Mouse (Mus musculus): ENCODE measurements around the gene Ttn. TPM values are rescaled to one million over a fixed set of nuclear protein-coding genes. Genes with fewer than 3 reads are reported as not detected.

Ttn gene
- polyA plus RNA-seq, 1 experiment from 2014 or later = 694 TPM

DNA sequence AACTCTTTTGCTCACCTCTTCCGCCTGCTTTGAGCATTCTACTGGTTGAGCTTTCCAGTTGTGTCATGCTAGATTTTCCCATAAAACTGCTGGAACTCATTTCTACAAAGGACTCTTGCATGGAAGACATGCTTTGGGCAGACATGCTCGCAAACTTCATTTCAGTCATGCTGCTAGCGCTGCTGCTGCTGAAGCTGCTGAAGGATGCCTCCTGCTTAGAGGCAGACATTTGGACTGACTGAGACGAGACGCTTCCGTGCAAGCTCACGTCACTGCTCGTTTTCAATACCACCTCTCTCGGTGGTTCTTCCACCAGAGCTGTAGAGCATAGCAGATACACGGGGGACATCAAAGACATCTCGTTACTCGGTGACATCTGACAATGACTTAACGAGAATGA lies 276.7 kb downstream of the Ttn start:
- Histone ChIP-seq H3K27me3 (no peaks in the 10 kb centered on the region), H3K9me3 (replicated peaks) (no peaks in the 10 kb centered on the region), H3K4me1 (replicated peaks) (no peaks in the 10 kb centered on the region), H3K4me3 (no peak overlapping the region), H3K27ac (no peak overlapping the region), H3K36me3 (peaks cover 79% of the 10 kb centered on the region), H3K4me2 (no peak overlapping the region), H3K9ac (no peak overlapping the region)
- WGBS = 87% methylated on average over 13 of the region's 13 CpGs
- no peak for ATAC-seq (replicated peaks; ENCODE audit: insufficient number of reproducible peaks, insufficient read depth, low FRiP score, low read depth)

DNA sequence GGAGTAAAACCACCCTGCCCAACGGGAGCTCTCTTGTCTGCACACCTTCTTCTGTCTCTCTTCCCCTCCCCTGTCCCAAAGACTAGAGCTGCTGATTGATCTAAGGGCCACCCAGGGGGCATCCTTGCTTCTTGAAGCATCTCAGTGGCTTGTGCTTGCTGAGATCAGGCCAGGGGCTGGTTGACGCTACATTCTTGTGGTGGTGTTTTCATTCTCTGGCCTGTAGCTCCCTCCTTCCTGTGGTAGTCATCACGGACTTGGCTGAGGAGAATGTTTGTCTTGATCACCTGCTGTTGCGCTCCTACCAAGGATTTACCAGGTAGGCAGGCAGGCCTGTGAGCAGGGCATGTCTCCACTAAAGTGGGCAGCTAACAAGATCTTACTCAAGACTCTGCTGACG lies 279.6 kb downstream of the Ttn start:
- no peaks in the 10 kb centered on the region for H3K9me3 ChIP-seq (replicated peaks)
- H3K36me3 ChIP-seq = peaks cover 50% of the 10 kb centered on the region
- 75% methylated on average over 5 of the region's 5 CpGs for WGBS
- no peaks in the 10 kb centered on the region for H3K4me1 ChIP-seq (replicated peaks)
- H3K27me3 ChIP-seq = no peaks in the 10 kb centered on the region
- no peak overlapping the region for H3K4me2 ChIP-seq
- no peak for ATAC-seq (replicated peaks; ENCODE audit: insufficient number of reproducible peaks, insufficient read depth, low FRiP score, low read depth)
- no peak overlapping the region for H3K27ac ChIP-seq
- no peak overlapping the region for H3K9ac ChIP-seq
- no peak overlapping the region for H3K4me3 ChIP-seq

DNA sequence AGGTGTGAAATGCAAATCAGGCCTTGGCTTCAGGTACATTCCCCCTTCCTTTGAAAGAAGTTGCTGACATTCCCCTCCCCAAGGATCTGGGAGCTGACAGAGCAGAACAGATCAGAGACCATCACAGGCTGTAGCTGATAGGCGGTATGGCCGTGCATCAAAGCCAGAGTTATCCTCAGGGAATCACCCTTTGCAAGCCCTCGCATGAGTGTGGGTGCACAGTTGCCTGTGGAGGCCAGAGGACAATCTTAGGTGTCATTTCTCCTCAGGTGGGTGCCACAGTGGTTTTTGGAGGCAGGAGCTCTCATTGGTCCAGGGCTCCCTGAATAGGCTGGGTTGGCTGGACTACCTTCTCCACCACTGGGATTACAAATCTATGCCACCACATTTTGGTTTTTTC lies 280.2 kb downstream of the Ttn start:
- no peak overlapping the region for H3K27ac ChIP-seq
- 80% methylated on average over 3 of the region's 3 CpGs for WGBS
- H3K36me3 ChIP-seq = peaks cover 48% of the 10 kb centered on the region
- no peaks in the 10 kb centered on the region for H3K4me1 ChIP-seq (replicated peaks)
- ATAC-seq (replicated peaks; ENCODE audit: insufficient number of reproducible peaks, insufficient read depth, low FRiP score, low read depth) = no peak; the same call in 1 of the 2 replicates
- no peak overlapping the region for H3K4me3 ChIP-seq
- no peak overlapping the region for H3K4me2 ChIP-seq
- no peaks in the 10 kb centered on the region for H3K9me3 ChIP-seq (replicated peaks)
- no peaks in the 10 kb centered on the region for H3K27me3 ChIP-seq
- no peak overlapping the region for H3K9ac ChIP-seq

DNA sequence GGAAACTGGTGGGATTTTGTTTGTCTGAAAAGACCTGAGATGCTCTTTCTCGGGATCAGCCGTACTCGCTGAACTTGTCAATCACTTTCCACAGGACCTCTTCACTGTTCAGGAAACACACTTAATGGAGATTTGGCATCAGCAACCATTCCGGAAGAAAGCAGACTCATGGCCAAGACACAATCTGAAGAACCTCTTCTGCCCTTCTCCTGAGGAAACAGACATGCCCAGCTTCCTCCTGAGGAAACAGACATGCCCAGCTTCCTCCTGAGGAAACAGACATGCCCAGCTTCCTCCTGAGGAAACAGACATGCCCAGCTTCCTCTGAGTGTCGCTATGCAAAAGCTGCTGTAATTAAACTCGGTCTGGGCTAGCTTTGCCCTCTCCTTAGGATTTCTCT lies 287.1 kb downstream of the Ttn start:
- peaks cover 31% of the 10 kb centered on the region for H3K36me3 ChIP-seq
- no peak for ATAC-seq (replicated peaks; ENCODE audit: insufficient number of reproducible peaks, insufficient read depth, low FRiP score, low read depth)
- no peak overlapping the region for H3K27ac ChIP-seq
- 72% methylated on average over 6 of the region's 6 CpGs for WGBS
- H3K4me3 ChIP-seq = no peak overlapping the region
- H3K4me2 ChIP-seq = no peak overlapping the region
- no peak overlapping the region for H3K9ac ChIP-seq
- no peaks in the 10 kb centered on the region for H3K4me1 ChIP-seq (replicated peaks)
- H3K9me3 ChIP-seq (replicated peaks) = no peaks in the 10 kb centered on the region
- no peaks in the 10 kb centered on the region for H3K27me3 ChIP-seq

DNA sequence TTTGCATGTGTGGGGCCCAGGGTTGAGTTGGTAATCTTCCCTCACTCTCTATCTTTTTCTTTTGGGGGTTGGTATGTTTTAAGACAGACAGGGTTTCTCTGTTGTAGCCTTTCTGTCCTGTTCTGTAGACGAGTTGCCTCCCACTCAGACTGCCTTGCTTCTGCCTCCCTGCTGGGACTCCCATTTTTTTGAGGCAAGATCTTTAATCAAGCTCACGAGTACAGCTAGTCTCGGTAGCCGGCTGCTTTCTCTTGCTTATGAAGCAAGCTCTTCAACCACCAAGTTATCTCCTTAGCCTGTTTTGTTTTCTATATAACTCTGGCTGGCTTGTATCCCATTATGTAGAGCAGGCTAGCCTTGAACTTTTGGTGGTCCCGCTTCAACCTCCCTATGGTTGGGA lies 288.6 kb downstream of the Ttn start:
- Histone ChIP-seq H3K4me1 (replicated peaks) (peaks cover 2% of the 10 kb centered on the region), H3K27me3 (no peaks in the 10 kb centered on the region), H3K4me2 (no peak overlapping the region), H3K4me3 (no peak overlapping the region), H3K36me3 (peaks cover 31% of the 10 kb centered on the region), H3K9ac (no peak overlapping the region), H3K27ac (no peak overlapping the region), H3K9me3 (replicated peaks) (no peaks in the 10 kb centered on the region)
- ATAC-seq (replicated peaks; ENCODE audit: insufficient number of reproducible peaks, insufficient read depth, low FRiP score, low read depth) = no peak
- 76% methylated on average over 5 of the region's 5 CpGs for WGBS

DNA sequence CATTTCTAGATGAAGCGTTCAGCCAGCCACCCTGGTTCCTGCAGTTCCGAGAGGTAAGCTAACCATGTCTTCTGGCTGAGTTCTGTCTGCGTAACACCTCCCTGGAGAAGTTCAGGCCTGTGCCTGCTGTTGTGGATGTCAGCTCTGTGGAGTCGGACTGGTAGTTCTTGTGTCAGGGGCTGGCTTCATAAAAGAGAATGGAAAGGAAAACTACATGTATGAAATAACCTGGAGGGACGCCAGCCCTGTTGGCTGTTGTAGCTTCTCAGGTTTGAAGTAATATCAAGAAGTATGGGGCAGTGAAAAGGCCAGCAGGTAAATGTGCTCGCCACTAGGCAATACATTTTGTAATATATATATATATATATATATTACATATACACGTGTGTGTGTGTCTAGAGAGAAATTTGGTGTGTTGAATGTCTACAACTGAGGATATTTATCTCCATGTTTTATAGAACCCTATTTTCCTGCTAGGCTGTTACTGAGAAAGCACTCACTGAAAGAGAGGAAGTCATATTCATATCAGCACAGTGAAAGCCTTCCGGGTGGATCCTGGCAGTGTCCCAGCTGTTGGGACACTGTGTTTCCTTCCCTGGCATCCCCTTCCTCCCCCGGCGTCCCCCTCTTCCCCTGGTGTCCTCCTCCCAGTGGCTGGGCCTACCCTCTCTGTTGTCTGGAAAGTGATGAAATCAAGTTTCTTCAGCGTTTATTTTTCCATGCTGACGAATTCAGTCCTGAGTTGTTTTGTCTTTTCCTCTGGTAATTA lies 291.7 kb downstream of the Ttn start:
- H3K4me1 ChIP-seq (replicated peaks) = peaks cover 10% of the 10 kb centered on the region
- H3K9ac ChIP-seq = no peak overlapping the region
- no peaks in the 10 kb centered on the region for H3K27me3 ChIP-seq
- no peak overlapping the region for H3K4me3 ChIP-seq
- peaks cover 48% of the 10 kb centered on the region for H3K36me3 ChIP-seq
- no peak overlapping the region for H3K4me2 ChIP-seq
- peak; percentile 60; the same call in 1 of the 2 replicates for ATAC-seq (replicated peaks; ENCODE audit: insufficient number of reproducible peaks, insufficient read depth, low FRiP score, low read depth)
- H3K9me3 ChIP-seq (replicated peaks) = no peaks in the 10 kb centered on the region
- peak overlapping the region; percentile 11; the same call in 1 of the 2 replicates for H3K27ac ChIP-seq
- WGBS = 67% methylated on average over 12 of the region's 12 CpGs

DNA sequence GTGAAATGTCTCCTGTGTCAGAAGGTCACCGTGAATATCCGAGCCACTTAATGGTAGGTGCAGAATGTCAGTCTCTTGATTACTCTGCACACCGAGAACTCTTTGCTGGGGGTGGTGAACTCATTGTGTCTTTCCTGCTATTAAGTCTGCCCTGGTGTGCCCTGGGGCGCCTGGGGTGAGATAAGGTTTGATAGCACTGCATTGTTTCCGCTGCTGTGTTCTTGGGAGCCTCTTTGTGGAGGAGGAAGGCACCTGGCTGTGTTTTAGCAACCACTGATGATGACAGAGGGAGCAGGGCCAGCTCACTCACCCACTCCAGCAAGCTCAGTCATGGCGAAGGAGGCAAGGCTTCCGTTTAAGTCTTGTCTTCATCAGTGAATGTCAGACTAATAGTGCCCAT lies 294.2 kb downstream of the Ttn start:
- H3K4me1 ChIP-seq (replicated peaks) = peaks cover 10% of the 10 kb centered on the region
- no peak for ATAC-seq (replicated peaks; ENCODE audit: insufficient number of reproducible peaks, insufficient read depth, low FRiP score, low read depth)
- H3K36me3 ChIP-seq = peaks cover 67% of the 10 kb centered on the region
- no peaks in the 10 kb centered on the region for H3K9me3 ChIP-seq (replicated peaks)
- no peak overlapping the region for H3K4me2 ChIP-seq
- no peaks in the 10 kb centered on the region for H3K27me3 ChIP-seq
- peak overlapping the region; percentile 2; the same call in 1 of the 2 replicates for H3K27ac ChIP-seq
- no peak overlapping the region for H3K9ac ChIP-seq
- no peak overlapping the region for H3K4me3 ChIP-seq
- 32% methylated on average over 7 of the region's 7 CpGs for WGBS

DNA sequence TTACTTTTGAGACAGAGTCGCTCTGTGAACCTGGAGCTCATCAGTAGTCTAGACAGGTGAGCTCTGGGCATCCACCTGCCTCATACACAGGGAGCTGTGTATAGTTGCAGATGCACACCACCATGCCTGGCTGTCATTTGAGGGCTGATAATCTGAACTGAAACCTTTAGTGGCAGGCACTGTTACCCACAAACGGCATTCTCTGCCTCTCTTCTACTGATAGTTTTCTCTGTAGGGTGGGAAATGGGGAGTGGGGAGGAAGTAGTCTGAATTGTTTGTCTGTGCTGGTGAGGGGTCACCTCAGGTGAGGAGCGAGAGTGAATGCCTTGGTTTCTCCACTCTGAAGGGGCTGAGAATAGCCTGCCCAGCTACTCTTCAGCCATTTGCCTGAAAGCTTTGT lies 294.7 kb downstream of the Ttn start:
- WGBS = 67% methylated on average over 3 of the region's 3 CpGs
- H3K4me2 ChIP-seq = no peak overlapping the region
- H3K4me3 ChIP-seq = no peak overlapping the region
- ATAC-seq (replicated peaks; ENCODE audit: insufficient number of reproducible peaks, insufficient read depth, low FRiP score, low read depth) = no peak
- H3K9ac ChIP-seq = no peak overlapping the region
- H3K36me3 ChIP-seq = peaks cover 69% of the 10 kb centered on the region
- H3K27me3 ChIP-seq = no peaks in the 10 kb centered on the region
- no peaks in the 10 kb centered on the region for H3K9me3 ChIP-seq (replicated peaks)
- no peak overlapping the region for H3K27ac ChIP-seq
- peaks cover 10% of the 10 kb centered on the region for H3K4me1 ChIP-seq (replicated peaks)

DNA sequence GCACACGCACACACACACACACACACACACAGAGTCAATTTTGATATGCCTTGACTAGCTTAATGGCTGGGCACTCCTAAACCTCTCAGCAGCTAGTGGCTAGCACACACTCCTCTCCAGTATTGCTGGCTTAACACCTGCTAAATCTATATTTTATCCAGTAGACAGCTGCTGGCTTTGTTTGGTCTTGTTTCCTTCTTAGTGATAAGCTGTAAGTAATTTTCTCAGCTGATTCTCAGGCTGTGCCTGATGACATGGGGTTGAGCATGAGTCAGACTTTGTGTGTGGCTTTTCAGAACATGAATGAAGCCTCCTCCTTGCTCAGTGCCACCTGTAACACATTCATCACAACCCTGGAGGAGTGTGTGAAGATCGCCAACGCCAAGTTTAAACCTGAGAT lies 295.4 kb downstream of the Ttn start:
- Histone ChIP-seq H3K9me3 (replicated peaks) (no peaks in the 10 kb centered on the region), H3K27me3 (no peaks in the 10 kb centered on the region), H3K4me3 (no peak overlapping the region), H3K4me1 (replicated peaks) (peaks cover 10% of the 10 kb centered on the region), H3K4me2 (no peak overlapping the region), H3K9ac (no peak overlapping the region), H3K27ac (no peak overlapping the region), H3K36me3 (peaks cover 72% of the 10 kb centered on the region)
- 88% methylated on average over 3 of the region's 3 CpGs for WGBS
- ATAC-seq (replicated peaks; ENCODE audit: insufficient number of reproducible peaks, insufficient read depth, low FRiP score, low read depth) = no peak

DNA sequence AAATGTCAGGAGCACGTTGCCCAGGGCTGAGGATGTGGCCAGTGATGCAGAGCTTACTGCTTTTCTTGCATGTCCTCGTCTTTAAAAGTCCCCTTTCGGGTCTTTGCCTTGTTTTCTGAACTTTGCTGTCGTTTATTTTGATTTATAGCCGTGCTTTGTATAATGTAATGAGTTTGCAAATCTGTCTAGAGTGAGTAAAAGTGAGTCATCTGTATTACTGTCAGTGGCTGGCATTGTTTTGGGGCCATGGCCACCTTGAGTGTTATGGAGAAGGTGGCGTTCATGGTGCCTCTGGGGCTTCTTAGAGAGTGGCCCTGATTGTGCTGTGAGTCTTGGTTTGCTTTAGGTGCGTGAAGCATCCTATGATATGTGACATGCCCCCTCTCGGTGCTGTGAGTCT lies 300.0 kb downstream of the Ttn start:
- no peak overlapping the region for H3K4me3 ChIP-seq
- H3K36me3 ChIP-seq = peaks cover 48% of the 10 kb centered on the region
- H3K9ac ChIP-seq = no peak overlapping the region
- no peaks in the 10 kb centered on the region for H3K27me3 ChIP-seq
- H3K4me1 ChIP-seq (replicated peaks) = no peaks in the 10 kb centered on the region; the same call in 1 of the 2 replicates
- H3K4me2 ChIP-seq = no peak overlapping the region
- H3K9me3 ChIP-seq (replicated peaks) = no peaks in the 10 kb centered on the region
- 89% methylated on average over 8 of the region's 8 CpGs for WGBS
- no peak for ATAC-seq (replicated peaks; ENCODE audit: insufficient number of reproducible peaks, insufficient read depth, low FRiP score, low read depth)
- no peak overlapping the region for H3K27ac ChIP-seq

DNA sequence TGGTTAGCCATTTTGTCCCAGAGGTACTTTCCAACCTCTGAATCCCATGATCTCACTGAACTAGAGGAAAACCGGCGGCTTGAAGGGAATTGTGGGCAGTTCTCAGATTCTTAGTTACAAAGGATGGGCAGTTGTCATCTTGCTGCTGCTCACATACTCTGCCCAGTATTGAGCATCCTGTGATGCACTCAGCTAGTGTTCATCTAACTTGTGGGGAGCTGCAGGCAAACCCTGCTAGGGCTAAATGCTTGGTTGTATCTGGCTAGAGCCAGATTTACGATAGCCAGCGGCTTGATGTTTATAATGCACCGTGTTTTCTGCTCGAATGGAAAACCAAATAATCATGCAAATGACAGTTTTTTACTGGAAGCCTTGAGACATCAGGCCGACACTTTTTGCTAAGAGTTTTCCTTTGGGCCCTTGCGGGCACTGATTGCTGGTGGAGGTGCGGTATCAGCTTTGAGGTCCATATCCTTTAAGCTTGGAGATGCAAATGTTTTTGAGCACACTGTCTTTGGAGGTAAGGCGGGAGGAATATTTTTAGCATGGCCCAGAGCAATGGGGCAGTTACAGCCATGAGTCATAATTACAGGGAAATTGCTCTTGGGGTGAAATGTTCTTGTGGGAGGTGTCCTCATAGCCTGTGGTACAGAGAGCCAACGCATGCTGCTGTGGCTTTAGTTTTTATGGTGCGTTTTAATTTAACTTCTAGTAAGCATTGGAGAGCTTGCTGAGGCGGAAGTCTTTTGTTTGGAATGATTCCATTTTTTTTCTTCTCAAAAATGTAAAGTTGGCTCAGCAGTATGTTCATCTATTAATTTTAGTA lies 305.7 kb downstream of the Ttn start:
- peaks cover 27% of the 10 kb centered on the region for H3K4me1 ChIP-seq (replicated peaks)
- H3K36me3 ChIP-seq = no peaks in the 10 kb centered on the region
- H3K27me3 ChIP-seq = no peaks in the 10 kb centered on the region
- peak overlapping the region; percentile 83 for H3K4me2 ChIP-seq
- H3K9ac ChIP-seq = no peak overlapping the region
- no peaks in the 10 kb centered on the region for H3K9me3 ChIP-seq (replicated peaks)
- H3K27ac ChIP-seq = no peak overlapping the region
- WGBS = 69% methylated on average over 13 of the region's 13 CpGs
- peak overlapping the region; percentile 93 for H3K4me3 ChIP-seq
- no peak for ATAC-seq (replicated peaks; ENCODE audit: insufficient number of reproducible peaks, insufficient read depth, low FRiP score, low read depth)
